Mouse (Mus musculus) ovary, postnatal 36 days (tissue): ENCODE data around the gene Bdp1.
"Not testable (repeated sequence)": the region's sequence is repeated elsewhere in the genome, so short reads cannot be mapped to it uniquely, and the experiment has no call there.

Source experiments
- DNase-seq: peaks from one replicate; pipeline ENCODE4 v3.0.0; 2022; ENCODE audit warnings: low spot score, mixed read lengths

Gene Bdp1

GRCm38 (mm10) chr13:100103748-100104254 is at the start of gene Bdp1:
Gene Bdp1 (minus strand): TSS chr13:100104070.
- DNase-seq, result peak; percentile 94

DNA sequence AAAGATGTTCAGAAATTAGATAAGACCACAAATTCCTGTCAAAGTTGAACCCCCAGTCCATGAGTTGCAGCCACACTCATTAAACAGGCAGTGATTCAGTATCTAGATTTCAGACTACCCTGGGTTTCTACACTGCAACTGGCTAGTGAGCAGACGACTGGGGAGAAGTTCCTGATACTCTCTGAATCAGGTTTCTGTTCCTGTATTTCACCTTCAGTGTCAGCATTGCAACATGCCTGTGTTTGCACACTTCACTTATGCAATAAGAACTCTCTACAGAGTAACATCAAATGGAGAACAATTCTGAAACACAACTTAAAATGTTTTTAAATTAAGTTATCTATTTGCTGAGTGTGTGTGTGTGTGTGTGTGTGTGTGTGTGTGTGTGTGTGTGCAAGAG is 48.8 kb upstream of the Bdp1 start:
- no peak for DNase-seq

GRCm38 (mm10) chr13:100141646-100142314 is 37.9 kb upstream of the Bdp1 start:
- DNase-seq, result no peak

DNA sequence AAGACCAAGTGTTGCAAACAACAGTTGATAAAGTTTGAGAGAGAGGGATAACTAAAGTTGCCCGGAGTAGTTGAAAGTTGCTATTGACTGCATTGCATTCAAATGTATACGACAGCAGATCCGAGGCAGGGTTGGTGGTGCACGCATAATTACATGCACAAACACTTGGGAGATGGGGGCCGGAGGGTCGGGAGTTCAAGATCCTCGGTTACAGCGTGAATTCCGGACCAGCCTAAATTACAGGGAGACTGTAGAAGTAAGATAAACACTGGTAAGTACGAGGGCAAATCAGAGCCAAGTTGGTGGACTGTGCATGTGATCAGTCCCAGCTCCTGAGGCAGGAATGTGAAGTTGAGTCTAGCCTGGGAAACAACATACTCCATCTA is 21.4 kb upstream of the Bdp1 start:
- no peak for DNase-seq

DNA sequence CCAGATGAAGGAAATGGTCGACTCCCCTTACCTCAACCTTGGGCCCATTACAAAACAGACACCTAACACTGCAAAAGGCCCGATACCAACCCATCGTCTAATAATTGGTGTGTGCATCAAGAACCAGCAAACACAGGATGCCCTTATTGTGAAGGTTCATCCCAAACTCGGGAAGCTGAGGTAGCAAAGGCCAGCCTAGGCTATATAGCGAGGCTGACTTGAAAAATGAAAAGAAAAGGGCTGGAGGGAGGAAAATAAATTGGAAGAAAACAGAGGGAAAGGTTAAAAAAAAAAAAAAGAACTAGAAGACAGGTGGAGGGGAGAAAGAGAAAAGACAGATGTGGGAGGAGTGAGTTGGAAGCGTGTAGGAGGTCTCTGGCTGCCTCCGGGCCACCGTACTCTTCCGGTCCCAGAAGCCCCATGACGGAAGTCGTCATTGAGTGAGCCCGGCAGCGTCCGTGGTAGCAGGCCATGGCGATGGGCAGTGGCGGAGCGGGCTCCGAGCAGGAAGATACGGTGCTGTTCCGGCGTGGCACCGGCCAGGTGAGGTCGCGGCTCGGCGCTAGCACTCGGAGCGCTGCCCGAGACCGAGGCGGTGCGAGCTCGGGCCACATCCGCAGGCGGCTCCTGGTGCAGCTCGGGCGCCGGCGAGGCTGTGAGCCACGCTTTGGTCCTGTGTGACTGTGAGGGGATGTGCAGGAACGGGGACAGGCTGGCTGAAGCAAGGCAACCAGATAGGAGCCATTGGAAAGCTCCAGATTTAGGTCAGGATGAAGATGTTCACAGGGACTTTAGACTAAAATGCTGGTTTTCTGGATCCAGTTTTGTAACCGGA is 20.8 kb upstream of the Bdp1 start, which contains the start of gene Smn1:
Smn1 (plus strand) TSS at position 430 of the 835 bp plus-strand sequence.
- DNase-seq, result peak; percentile 90

- no peak for DNase-seq
These were observed 20.1 kb upstream of the Bdp1 start for GRCm38 (mm10) chr13:100123970-100124369.

GRCm38 (mm10) chr13:100112218-100112972 is 8.5 kb upstream of the Bdp1 start:
- no peak for DNase-seq

DNA sequence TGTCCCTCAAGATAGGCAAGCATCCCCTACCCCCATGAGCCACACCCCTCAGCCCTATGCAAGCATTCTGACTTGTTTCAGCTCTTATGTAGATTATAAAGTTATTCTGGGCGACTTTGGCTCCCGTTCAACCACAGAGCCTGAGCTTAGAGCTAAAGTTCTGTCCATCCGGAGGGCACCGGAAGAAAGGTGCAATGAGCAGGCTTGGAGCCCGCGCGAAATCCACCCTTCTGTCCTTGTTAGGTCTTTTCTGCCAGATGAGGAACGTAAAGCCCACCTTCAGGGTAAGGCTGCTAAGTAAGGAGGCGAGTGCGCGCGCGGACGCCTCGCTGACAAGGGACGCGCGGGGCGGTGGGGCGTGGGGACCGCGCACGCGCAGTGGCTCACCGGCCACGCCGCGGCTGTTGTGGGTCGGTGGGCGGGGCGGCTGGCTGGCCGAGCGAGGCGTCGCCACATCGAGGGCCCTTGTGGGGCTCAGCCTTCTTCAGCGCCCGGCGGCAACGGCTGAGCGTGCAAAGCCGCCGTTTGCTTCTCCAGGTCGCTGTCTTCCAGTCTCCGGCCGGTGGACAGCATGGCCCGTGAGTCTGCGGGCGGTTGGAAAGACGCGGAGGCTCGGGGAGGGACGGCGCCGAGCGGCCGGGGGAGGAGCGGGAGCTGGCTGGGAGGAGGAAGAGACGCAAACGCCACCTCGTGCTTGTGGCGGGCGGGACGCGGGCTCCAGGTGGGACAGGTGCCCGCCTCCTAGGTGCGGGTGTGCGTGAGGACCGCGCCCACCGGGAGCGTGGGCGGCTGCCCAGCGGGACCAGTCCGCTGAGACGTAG is 4.0 kb upstream of the Bdp1 start, which contains the start of gene Serf1:
Serf1 (plus strand) TSS at position 361 of the 821 bp plus-strand sequence.
- DNase-seq, result peak; percentile 88

DNA sequence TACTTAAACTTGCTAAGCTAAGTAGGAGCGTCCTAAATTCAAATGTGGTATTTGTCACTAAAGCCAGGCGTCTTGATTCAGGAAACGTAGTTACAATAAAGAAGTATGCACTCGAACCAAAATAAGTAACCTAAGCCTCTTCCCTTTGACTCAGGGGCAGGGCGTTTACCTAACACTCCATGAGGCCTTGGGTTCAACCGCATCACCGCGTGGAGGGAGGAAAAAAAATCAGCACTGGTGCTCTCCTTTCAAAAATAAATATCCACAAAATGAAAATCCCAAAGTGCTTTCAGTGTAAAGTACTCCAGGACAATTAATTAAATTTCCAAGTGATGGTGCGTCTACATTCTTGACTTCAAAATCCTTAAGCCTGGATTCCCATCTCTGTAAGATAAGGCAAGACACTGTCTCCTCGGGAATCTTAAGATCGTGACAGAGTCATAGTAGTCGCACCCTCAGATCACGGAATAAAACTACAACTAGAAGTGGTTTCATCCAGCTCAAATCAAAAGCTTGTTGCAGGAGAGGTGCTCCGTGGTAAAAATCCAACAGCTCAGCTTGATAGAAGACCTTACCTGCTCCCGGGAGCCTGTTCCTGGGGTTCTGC is 715 bp downstream of the Bdp1 start:
- no peak for DNase-seq

GRCm38 (mm10) chr13:100098808-100099207 is 5.1 kb downstream of the Bdp1 start:
- DNase-seq, result no peak

- no peak for DNase-seq
These were observed 32.4 kb downstream of the Bdp1 start for GRCm38 (mm10) chr13:100071473-100071872.

DNA sequence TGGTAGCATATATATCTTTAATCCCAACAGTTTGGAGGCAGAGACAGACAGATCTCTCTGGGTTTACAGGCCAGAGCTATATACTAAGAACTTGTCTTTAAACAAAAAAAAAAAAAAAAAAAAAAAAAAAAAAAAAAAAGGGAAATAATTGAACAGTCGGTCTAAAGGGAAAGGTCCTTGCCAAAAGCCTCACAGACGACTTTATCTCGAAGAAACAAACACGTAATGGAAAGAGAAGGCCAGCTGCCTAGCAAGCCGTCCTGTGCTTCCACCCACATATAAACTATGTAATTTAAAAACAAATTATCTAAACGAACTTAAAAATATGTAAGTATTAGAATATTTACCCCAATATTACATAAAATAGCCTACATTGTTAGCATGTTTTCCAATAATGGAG is 36.0 kb downstream of the Bdp1 start:
- no peak for DNase-seq

DNA sequence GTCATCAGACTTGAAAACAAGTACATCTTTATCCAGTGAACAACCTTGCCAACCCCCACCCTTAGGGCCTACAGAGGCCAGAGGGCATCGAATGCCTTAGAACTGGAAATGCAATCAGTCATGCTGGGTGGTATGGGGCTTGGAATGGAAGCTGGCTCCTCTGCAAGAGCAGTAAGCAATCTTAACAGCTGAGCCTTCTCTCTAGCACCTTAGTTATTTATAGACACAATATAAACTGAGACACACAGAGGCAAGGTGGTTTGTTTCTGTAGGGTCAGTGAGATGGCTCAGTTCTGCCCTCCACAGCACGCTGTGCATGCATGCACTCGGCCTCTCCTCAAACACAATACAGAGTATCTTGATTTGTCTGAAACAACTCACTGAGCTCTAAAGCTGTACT is 39.9 kb downstream of the Bdp1 start:
- no peak for DNase-seq

DNA sequence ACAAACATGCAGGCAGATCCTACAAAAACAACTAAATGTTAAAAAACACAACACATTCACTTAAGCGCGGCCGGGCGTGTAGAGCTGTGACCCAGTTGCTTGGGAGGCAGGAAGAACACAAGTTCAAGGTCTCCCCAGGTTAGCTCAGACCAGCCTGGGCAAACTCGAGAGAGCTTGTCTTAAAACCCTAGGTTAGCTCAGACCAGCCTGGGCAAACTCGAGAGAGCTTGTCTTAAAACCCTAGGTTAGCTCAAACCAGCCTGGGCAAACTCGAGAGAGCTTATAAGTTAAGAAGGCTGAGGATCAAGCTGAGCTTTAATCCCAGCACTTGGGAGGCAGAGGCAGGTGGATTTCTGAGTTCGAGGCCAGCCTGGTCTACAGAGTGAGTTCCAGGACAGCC is 46.1 kb downstream of the Bdp1 start:
- DNase-seq, result not testable (repeated sequence)

GRCm38 (mm10) chr13:100026013-100026412 is 77.9 kb downstream of the Bdp1 start:
- DNase-seq, result no peak

- DNase-seq, result no peak
These were observed 87.0 kb downstream of the Bdp1 start for GRCm38 (mm10) chr13:100016891-100017290.

DNA sequence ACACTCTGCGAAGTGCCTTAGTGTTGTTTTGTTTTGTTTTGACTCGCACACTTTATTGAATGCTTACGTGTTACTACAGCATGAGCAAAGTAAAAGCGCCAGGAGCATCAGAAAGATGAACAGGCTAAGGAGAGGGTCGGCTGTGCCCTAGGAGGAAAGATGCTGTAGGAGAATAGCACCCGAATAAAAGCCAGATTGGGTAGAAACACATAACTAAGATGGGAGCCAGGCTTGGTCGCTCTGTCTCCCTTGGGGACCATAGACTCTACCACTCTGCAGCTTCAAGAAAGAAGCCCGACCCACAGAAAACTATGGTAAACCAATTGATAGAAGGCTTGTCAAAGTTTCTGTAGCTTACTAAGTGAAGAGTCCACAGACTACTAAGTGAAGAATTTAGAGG is 87.9 kb downstream of the Bdp1 start:
- DNase-seq, result no peak

DNA sequence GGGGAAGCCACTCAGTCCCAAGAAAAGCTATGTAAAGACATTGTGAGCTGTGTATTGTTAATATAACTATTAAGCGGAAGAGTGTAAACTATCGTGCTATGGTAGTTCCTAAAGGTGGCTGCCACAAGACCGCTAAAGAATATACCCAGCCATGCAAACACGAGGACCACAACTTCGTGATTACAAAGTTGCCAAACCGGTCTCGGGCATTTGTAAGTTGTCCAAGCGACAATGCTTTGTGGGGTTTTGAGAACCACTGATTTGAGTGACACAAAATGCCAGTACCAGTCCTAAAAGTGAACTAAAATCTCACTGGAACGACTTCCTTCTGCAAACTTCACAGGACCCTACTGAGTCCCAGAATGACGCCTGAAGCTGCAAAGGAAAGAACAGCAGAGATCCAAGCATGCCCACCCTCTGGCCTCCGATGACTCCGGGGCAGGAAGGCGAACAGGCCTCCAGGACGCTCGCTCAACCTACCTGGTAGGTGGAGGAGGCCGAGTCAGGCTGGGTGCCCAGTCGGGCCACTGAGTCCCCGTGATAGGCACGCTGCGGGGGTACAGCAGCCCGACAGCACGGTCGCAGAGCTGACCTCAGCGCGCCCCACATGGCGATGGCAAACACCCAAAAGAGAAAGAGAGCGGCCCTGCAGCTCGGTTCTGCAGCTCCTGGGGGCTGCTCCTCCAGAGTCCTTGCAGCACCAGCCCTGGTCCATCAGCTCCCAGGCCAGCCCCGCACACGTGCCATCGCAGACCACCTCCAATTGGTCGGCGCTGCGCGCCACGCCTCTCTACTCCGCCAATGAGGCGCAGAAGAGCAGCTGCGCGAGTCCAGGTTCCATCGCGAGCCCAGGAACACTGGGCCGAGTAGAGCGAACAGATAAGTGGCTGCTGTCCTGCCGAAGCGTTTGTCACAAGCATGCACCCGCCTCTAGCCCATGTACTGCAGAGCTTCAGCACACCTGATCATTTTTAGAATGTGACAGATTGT is 88.7 kb downstream of the Bdp1 start, which contains the start of gene Mccc2:
Mccc2 (minus strand) TSS at position 734 of the 990 bp plus-strand sequence.
- peak; percentile 82 for DNase-seq

- no peak for DNase-seq
These were observed 97.9 kb downstream of the Bdp1 start for GRCm38 (mm10) chr13:100005911-100006496.
